Mouse (Mus musculus): Measurements from ENCODE around the gene Gucy2c.

Gene Gucy2c

DNA sequence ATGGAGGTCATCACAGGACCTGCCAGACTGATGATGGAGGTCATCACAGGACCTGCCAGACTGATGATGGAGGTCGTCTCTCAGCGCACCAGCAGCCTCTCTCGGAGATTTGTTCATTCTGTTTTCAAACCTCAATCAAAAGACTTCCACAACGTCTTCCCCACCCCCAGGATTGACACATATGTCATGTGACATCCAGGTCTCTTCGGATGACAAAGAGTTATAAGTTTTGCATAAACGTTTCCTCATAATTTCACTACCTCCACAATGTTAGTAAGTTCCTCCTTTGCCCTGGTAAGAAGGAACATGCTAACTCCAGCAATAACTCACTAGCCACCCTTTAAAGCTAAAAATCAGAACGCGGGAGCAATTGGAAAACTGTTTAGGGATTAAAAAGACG lies 122.3 kb downstream of the Gucy2c start:
- no peak for DNase-seq

GRCm38 (mm10) chr6:136658303-136658702 lies 123.3 kb downstream of the Gucy2c start:
- DNase-seq = no peak

DNA sequence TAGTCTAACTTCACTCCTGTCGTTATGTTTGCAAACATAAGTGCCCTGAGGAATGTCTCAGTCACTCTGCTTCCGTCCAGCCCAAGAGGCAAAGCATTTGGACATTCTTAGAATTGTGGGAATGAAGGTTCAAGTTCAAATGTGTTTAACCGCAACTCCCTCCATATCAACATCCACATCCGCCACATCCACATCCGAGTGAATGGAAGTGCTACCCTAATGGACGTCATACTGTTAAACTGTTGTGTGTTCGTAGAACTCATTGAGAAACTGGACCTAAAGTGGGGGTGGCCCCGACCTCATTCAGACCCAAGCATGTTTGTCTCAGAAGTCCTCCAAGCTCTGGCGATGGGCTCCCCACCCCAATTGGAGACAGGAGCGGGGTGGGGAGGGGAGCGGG lies 125.8 kb downstream of the Gucy2c start:
- no peak for DNase-seq

- DNase-seq = no peak
Measured at GRCm38 (mm10) chr6:136654470-136654869, 127.1 kb downstream of the Gucy2c start.

DNA sequence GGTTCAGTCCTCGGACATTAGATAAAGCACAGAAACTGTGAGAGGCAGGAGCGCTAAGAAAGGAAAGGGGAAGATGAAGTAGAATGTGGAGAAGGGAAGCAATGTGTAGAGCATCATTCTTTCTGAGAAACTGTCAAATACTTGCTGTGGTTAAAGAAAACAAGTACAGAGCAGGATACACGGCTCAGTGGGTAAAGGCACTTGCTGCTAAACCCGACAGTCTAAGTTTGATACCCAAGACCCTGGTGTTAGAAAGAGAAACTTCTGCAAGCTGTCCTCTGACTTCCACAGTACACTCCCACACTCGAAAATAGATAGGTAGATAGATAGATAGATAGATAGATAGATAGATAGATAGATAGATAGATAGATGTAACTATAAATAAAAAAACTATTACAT lies 128.2 kb downstream of the Gucy2c start:
- DNase-seq = no peak

- DNase-seq = no peak
Measured at GRCm38 (mm10) chr6:136650664-136651063, 130.9 kb downstream of the Gucy2c start.

DNA sequence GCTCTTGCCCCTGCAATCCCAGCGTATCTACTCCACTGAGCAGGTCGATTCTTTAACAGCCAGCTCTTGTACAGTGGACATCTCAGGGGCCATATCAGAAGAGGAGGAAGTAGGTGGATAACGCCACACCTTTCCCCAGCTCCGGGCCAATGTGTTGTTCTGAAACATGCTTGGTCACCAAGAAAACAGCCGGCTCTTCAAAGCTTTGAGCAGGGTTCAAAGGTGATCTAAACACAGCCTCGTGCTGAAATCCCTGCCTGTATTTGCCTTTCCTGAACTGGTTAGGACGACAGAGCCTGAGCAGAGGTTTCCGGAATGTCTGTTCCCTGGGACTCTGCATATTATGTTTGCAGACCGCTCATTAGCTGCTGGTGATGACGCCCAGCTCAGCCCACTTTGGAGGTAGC lies 134.1 kb downstream of the Gucy2c start:
- DNase-seq = no peak
